Mouse (Mus musculus) Patski (cell line): ENCODE results near the gene Pxk. TPM values are rescaled to one million over a fixed set of nuclear protein-coding genes. Genes with fewer than 3 reads are reported as not detected.

Experiments used
- ATAC-seq: fragments of 100-300 bp; one replicate; pipeline ENCODE4 v1.8.0; 2021
- CTCF ChIA-PET: fragments of 350-600 bp; sonication (Branson Sonifier 250); formaldehyde crosslinking; loops from one replicate; lab custom pipeline; 2022; ENCODE audit warnings: inconsistent platforms; lab: Charles Lee
- POLR2A ChIA-PET: fragments of 350-600 bp; sonication (Branson Sonifier 250); formaldehyde crosslinking; loops from one replicate; lab custom pipeline; 2022; ENCODE audit warnings: antibody characterized with exemption, inconsistent platforms; lab: Charles Lee
- DNase-seq: peaks from one replicate; pipeline ENCODE4 v3.0.0-alpha.2; 2011; ENCODE audit warnings: low read depth, low spot score
- H3K27me3 ChIP-seq: fragments of 371-371 bp; one replicate; pipeline ENCODE4 v1.5.1; 2021
- CTCF ChIP-seq: fragments of 100-300 bp; IDR thresholded peaks from one replicate; pipeline ENCODE4 v1.5.1; 2021
- in situ Hi-C: fragments of 300-500 bp; cut with MboI; formaldehyde crosslinking; loops from 3 replicates; pipeline ENCODE4 v1.11.1; 2018; ENCODE audit warnings: low pct_unique_long_range_greater_than_20kb, mixed read lengths
- polyA plus RNA-seq: library from polyadenylated mRNA; unstranded; gene quantifications from one replicate; pipeline ENCODE4 v1.2.3, GENCODE M21; 2021

Pxk gene
- polyA plus RNA-seq, 1 experiment from 2014 or later: 67.3 TPM

DNA sequence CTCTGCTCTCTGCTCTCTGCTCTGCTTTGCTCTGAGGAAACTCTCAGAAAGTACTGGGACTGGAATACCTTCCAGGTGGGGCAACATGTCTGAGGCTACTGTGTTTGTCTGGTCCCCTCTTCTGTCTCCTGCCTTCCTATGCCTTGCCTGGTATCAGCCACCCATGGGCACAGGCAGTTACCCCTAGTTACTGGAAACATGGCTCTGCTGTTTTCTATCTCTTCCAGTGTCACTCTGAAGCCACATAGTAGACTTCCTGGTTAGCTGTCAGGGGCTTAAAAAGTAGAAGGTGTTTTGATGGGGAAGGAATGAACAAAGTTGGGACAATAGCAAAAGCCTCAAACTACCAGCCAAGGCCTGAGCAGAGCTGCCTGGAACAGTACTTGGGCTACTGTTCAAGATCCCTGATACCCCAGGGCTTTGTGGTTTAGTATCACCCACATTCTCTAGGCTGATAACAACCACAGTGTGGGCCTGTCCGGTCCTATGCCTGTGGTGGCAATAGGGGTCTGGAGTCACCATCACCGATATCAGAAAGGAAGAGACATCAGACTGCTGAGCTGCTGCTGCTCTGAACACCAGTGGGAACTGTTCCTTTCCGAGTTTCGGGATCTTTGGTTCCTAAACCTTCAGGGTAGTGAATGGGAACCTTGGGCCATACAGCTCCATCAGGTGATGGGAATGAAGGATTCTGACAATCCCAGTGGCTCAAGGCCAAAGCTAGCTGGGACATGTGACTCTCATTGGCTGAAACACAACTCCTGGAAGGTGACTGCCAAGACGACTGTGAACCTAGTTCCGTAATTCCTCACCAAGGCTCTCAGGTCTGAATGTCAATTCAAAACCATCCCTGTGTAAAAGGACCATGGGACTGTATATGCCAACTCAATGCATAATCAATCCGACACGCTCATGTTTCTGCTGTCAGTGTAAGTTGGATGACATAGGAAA, 33.9 kb upstream of the Pxk start:
- no peaks in the 10 kb centered on the region for H3K27me3 ChIP-seq
- TF ChIP-seq CTCF: no peak
- DNase-seq: no peak
- ChIA-PET CTCF (interaction anchor here (0.7 kb wide), 1 partner anchor 71 kb away, joined by 3 read pairs; no protein-coding TSS in a partner anchor), POLR2A (interaction anchor here (0.5 to 0.6 kb wide), 2 partner anchors 11 to 28 kb away, joined by 3 to 5 read pairs; no protein-coding TSS in a partner anchor)
- no peak for ATAC-seq
- in situ Hi-C loops: no loop called here

DNA sequence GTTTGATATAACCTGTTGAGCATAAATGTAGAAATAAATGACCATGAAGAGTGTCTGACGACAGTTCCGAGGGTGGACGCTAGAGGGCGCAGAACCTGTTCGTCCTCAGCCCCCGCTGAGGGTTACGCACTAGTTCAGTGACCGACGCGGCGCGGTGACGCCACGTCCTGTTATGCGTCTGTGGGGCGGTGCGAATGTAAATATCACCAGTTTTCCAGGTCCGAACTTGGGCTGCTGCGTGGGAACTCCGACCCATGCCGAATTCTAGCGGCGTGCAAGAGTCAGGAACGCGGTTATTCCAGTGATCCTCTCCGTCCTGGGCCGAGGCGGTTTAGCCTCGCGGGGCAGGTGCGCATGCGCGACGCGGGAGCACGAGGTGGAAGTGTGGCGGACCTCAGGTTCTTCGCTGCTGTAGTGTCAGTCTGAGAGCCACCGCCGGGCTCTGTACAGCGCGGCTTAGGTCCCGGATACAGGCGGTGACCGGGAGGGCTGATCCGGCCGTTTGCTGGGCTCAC, 17.8 kb upstream of the Pxk start, which contains the start of gene Rpp14:
TSS of gene Rpp14 (plus strand) at position 203 of the 515 bp plus-strand sequence.
- DNase-seq (peak; percentile 73), ATAC-seq (peak; percentile 76)
- POLR2A ChIA-PET: no interaction called here
- CTCF ChIA-PET: interaction anchor here (1.1 to 1.4 kb wide), 3 partner anchors 15 to 83 kb away, joined by 3 to 5 read pairs (median 4); no protein-coding TSS in a partner anchor
- in situ Hi-C loops: no loop called here
- H3K27me3 ChIP-seq: no peaks in the 10 kb centered on the region
- peak; percentile 97 for TF ChIP-seq CTCF

DNA sequence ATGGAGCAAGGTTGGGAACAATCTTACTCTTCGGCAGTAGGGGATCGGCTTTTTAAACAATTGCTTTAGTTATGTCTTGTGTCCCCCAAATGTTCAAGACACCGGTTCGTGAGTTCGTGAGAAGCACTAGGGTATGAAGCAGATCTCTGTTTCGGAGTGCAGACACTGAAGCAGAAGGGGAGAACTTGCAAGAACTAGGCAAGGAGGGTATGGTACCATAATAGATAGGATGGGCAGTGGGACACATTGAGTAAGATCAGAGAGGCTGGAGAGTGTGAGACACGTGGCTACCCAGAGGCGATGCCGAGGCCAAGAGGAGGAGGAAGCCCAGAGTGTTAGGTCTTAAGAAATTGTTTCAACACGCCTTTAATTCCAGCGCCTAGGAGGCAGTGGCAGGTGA, 17.3 kb upstream of the Pxk start:
- CTCF ChIA-PET: no interaction called here
- ATAC-seq (peak; percentile 76), DNase-seq (peak; percentile 17)
- in situ Hi-C loops: no loop called here
- POLR2A ChIA-PET: interaction anchor here (0.7 kb wide), 1 partner anchor 286 kb away, joined by 5 read pairs; no protein-coding TSS in a partner anchor
- no peaks in the 10 kb centered on the region for H3K27me3 ChIP-seq
- no peak for TF ChIP-seq CTCF

DNA sequence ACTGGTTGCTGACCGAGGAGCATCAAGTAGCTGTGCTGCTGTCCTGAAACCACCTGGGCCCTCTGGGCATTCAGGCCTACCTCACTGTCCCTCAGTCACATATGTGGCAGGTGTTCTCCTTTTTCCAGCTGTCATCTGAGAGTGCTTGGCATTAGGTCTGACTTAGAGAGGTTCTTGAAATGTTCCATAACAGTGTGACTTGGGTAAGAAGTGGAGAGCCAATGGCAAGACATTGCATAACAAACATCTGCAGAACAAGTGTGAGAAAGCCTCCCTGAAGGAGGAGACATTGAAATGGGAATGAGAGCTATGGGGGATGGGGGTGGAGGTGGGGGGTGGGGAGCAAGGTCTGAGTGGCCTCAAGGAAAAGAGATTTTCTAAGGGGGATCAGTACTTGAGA, 15.1 kb upstream of the Pxk start:
- ChIA-PET CTCF (interaction anchor here (1.2 kb wide), 1 partner anchor 10 kb away, joined by 8 read pairs; no protein-coding TSS in a partner anchor), POLR2A (no interaction called here)
- H3K27me3 ChIP-seq: no peaks in the 10 kb centered on the region
- ATAC-seq (no peak), DNase-seq (no peak)
- in situ Hi-C loops: no loop called here
- TF ChIP-seq CTCF: no peak

DNA sequence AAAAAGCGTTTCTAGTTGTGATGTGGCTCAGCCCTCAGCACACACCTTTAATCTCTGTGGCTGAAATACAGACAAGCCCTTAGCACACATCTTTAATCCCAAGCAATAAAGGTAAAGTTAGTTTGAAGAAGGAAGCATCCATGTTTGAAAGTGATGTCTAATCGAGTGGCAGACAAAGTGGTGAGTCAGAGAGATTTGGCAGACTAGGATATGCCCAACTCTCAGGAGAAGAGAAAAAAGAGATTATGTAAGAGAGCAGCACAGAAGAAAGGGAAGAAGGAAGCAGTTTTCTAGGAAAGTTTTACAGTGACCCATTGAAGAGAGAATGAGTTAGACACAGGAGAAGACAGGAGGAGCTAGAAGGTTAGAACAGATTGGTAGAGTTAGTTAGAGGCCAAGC, 9.0 kb upstream of the Pxk start:
- TF ChIP-seq CTCF: no peak
- DNase-seq (no peak), ATAC-seq (no peak)
- in situ Hi-C loops: no loop called here
- ChIA-PET CTCF (no interaction called here), POLR2A (interaction anchor here (0.5 kb wide), 1 partner anchor 174 kb away, joined by 3 read pairs; no protein-coding TSS in a partner anchor)
- H3K27me3 ChIP-seq: no peaks in the 10 kb centered on the region

DNA sequence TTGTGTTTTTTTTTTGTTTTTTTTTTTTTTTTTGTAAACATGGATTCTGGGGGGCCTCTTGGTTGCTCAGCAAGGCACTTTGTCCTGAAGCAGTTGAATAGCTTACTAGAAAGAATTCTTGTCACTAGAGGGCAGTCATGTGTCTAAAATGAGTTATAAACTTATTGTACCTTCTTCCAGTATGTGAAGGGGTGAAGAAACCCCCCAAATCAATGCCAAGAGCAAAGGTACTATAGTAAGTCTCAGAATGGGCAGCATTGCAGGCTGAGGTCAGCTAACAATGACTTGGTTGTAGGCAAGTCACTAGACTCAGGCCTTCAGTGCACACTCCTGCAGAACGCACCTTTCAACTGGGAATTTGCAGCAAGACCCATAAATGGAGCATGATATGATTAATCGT, 5.4 kb upstream of the Pxk start:
- peak; percentile 50 for TF ChIP-seq CTCF
- POLR2A ChIA-PET: interaction anchor here (0.7 to 1.2 kb wide), 3 partner anchors 8 to 77 kb away, joined by 3 to 4 read pairs (median 3); no protein-coding TSS in a partner anchor
- no peak for DNase-seq
- H3K27me3 ChIP-seq: no peaks in the 10 kb centered on the region
- CTCF ChIA-PET: interaction anchor here (0.8 to 2.9 kb wide), 20 partner anchors 9 to 216 kb away, joined by 3 to 13 read pairs (median 4); partner anchors contain the start of genes Kctd6 and Pdhb
- in situ Hi-C loops: loop anchor here (5.0 kb wide), 1 partner anchor 60 kb away; no protein-coding TSS in a partner anchor
- no peak for ATAC-seq

DNA sequence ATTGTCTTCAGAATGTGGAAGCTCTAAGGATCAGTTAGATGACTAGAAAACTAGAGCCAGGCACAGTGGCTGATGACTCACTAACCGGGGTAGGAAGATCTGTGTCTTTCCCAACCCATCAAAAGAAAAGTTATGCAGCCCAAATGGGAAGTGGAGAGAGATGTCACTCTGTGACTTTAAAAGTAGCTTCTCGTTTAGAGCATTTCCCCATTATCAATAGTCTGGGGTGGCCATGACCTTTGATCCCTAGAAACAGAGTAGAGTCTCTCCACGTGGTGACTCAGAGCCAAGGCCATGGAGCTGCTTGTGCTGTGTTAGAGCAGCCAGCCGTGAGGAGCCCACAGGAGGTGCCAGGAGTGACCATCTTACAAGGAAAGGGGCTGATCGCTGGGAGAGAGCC, 4.6 kb upstream of the Pxk start:
- POLR2A ChIA-PET: interaction anchor here (1.2 kb wide), 1 partner anchor 9 kb away, joined by 3 read pairs; no protein-coding TSS in a partner anchor
- CTCF ChIA-PET: interaction anchor here (0.9 to 2.9 kb wide), 13 partner anchors 10 to 215 kb away, joined by 3 to 13 read pairs (median 6); partner anchors contain the start of gene Kctd6
- in situ Hi-C loops: loop anchor here (5.0 kb wide), 1 partner anchor 59 kb away; no protein-coding TSS in a partner anchor
- ATAC-seq (no peak), DNase-seq (no peak)
- no peaks in the 10 kb centered on the region for H3K27me3 ChIP-seq
- no peak for TF ChIP-seq CTCF

DNA sequence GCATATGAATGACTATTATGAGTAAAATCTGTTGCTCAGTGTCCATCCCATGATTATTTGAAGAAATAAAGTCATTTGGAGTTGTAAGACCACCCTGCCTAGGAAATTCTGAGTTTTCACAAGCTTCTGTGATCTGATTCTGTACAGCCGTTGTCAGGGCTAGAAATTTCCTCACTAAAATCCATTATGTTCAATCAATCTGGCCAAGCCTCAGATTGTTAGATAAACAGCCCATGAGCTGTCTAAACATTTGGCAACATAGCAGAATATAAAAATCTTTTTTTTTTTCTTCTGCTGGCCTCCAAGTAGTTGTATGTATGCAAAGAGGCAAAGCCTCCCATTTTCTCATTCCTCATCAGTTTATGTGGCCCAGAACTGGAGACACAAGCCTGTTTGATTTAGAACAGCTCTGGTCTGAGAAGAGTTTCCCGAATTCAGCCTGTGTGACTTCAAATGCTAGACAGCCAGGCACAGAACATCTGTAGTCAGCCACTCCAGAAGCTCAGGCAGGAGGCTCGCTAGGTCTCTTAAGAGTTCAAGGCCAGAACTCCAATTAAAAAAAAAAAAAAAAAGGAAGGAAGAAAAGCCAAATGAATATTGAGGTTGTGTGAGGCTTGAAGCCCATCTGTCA, 3.0 kb upstream of the Pxk start:
- in situ Hi-C loops: loop anchor here (5.0 kb wide), 1 partner anchor 57 kb away; no protein-coding TSS in a partner anchor
- no peaks in the 10 kb centered on the region for H3K27me3 ChIP-seq
- ChIA-PET POLR2A (interaction anchor here (0.7 to 0.8 kb wide), 3 partner anchors 53 to 66 kb away, joined by 3 to 6 read pairs (median 3); no protein-coding TSS in a partner anchor), CTCF (interaction anchor here (1.0 to 1.7 kb wide), 2 partner anchors 73 to 76 kb away, joined by 3 read pairs; no protein-coding TSS in a partner anchor)
- no peak for ATAC-seq
- TF ChIP-seq CTCF: no peak
- DNase-seq: no peak

DNA sequence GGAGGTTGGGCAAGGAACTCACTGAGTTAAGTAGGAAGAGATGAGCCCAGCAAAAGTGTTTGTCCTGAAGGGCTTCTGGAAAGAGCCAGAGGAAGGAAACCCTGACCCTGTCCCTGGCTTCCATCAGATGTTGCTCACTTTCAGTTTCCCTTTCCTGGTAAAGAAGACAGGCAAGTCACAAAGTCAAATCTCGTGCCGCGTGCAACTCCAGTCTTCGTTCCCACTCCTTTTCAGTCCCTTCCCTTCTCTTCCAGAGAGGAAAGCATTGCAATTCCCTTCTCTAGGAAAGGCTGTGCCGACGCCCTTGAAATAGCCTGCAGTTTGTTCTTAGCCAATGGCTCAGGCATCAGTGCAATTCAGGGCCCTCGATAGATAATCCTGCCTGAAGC, 2.5 kb upstream of the Pxk start:
- DNase-seq: no peak
- POLR2A ChIA-PET: interaction anchor here (0.7 to 0.8 kb wide), 3 partner anchors 53 to 77 kb away, joined by 3 to 6 read pairs (median 4); partner anchors contain the start of gene Pdhb
- no peak for TF ChIP-seq CTCF
- no peak for ATAC-seq
- H3K27me3 ChIP-seq: no peaks in the 10 kb centered on the region
- CTCF ChIA-PET: interaction anchor here (1.7 kb wide), 1 partner anchor 72 kb away, joined by 3 read pairs; no protein-coding TSS in a partner anchor
- in situ Hi-C loops: no loop called here
